Mouse (Mus musculus) neural tube, embryonic 12.5 days (tissue): ENCODE measurements around the gene Cdh12. TPM values are rescaled to one million over a fixed set of nuclear protein-coding genes. Genes with fewer than 3 reads are reported as not detected.

Source experiments
- ATAC-seq: fragments of 200-750 bp; cut with Nextera tagmentation; 2 replicates; pipeline ENCODE4 v1.8.0; 2017; ENCODE audit warnings: low read depth, mild to moderate bottlenecking, moderate TSS enrichment, moderate library complexity; ENCODE audit not compliant: low FRiP score
- H3K27ac ChIP-seq: fragments of 300-500 bp; sonication (generic); 2 replicates; pipeline ENCODE4 v1.5.1; 2016
- H3K27me3 ChIP-seq: fragments of 300-500 bp; sonication (generic); replicated peaks from 2 replicates; pipeline ENCODE4 v1.6.1; 2016; ENCODE audit warnings: mild to moderate bottlenecking
- H3K36me3 ChIP-seq: fragments of 300-500 bp; sonication (generic); 2 replicates; pipeline ENCODE4 v1.6.1; 2016; ENCODE audit warnings: mild to moderate bottlenecking
- H3K4me1 ChIP-seq: fragments of 300-500 bp; sonication (generic); 2 replicates; pipeline ENCODE4 v1.6.1; 2016
- H3K4me2 ChIP-seq: fragments of 300-500 bp; sonication (generic); replicated peaks from 2 replicates; pipeline ENCODE4 v1.6.1; 2016; ENCODE audit warnings: mild to moderate bottlenecking
- H3K4me3 ChIP-seq: fragments of 300-500 bp; sonication (generic); 2 replicates; pipeline ENCODE4 v1.5.1; 2016
- H3K9ac ChIP-seq: fragments of 300-500 bp; sonication (generic); 2 replicates; pipeline ENCODE4 v1.6.1; 2016; ENCODE audit warnings: mild to moderate bottlenecking
- H3K9me3 ChIP-seq: fragments of 300-500 bp; sonication (generic); 2 replicates; pipeline ENCODE4 v1.6.1; 2016; ENCODE audit warnings: mild to moderate bottlenecking
- WGBS: fragments of 180-500 bp; shearing (Covaris S2); methylation state at CpG from one replicate; pipeline ENCODE4 v1.1.7; 2016; 5-methylcytosine and 5-hydroxymethylcytosine counted together
- polyA plus RNA-seq: library from polyadenylated mRNA; unstranded; fragments of >200 nt; fragmentation: Nextera tagmentation; extraction: Ambion mirVana; gene quantifications from 2 replicates; pipeline ENCODE4 v1.2.1, GENCODE M21; 2016

Cdh12 gene
- polyA plus RNA-seq, 1 experiment from 2014 or later, result 2.1 TPM

- H3K4me1 ChIP-seq, result no peaks in the 10 kb centered on the region
- no peak for ATAC-seq
- 46% methylated on average over 2 of the region's 2 CpGs for WGBS
- H3K4me3 ChIP-seq, result no peak overlapping the region
- H3K9me3 ChIP-seq, result no peaks in the 10 kb centered on the region
- no peak overlapping the region for H3K27ac ChIP-seq
- no peak overlapping the region for H3K4me2 ChIP-seq
- no peak overlapping the region for H3K9ac ChIP-seq
- H3K36me3 ChIP-seq, result no peaks in the 10 kb centered on the region
- no peaks in the 10 kb centered on the region for H3K27me3 ChIP-seq
Observed at GRCm38 (mm10) chr15:20967463-20967862, 518.4 kb downstream of the Cdh12 start.

- no peak overlapping the region for H3K4me2 ChIP-seq
- H3K27ac ChIP-seq, result no peak overlapping the region
- no peaks in the 10 kb centered on the region for H3K9me3 ChIP-seq
- H3K36me3 ChIP-seq, result no peaks in the 10 kb centered on the region
- no peaks in the 10 kb centered on the region for H3K27me3 ChIP-seq
- WGBS, result 94% methylated on average over 2 of the region's 2 CpGs
- no peak overlapping the region for H3K4me3 ChIP-seq
- ATAC-seq, result no peak
- no peaks in the 10 kb centered on the region for H3K4me1 ChIP-seq
- no peak overlapping the region for H3K9ac ChIP-seq
Observed at GRCm38 (mm10) chr15:20971041-20971440, 522.0 kb downstream of the Cdh12 start.

GRCm38 (mm10) chr15:21000541-21000940, 551.5 kb downstream of the Cdh12 start:
- no peak overlapping the region for H3K9ac ChIP-seq
- no peak for ATAC-seq
- no peaks in the 10 kb centered on the region for H3K4me1 ChIP-seq
- no peak overlapping the region for H3K4me3 ChIP-seq
- no peak overlapping the region for H3K4me2 ChIP-seq
- no peaks in the 10 kb centered on the region for H3K36me3 ChIP-seq
- H3K27ac ChIP-seq, result no peak overlapping the region
- no peaks in the 10 kb centered on the region for H3K27me3 ChIP-seq
- 81% methylated on average over 4 of the region's 4 CpGs for WGBS
- no peaks in the 10 kb centered on the region for H3K9me3 ChIP-seq

- no peak for ATAC-seq
- no peaks in the 10 kb centered on the region for H3K4me1 ChIP-seq
- H3K4me2 ChIP-seq, result no peak overlapping the region
- H3K9me3 ChIP-seq, result no peaks in the 10 kb centered on the region
- H3K27ac ChIP-seq, result no peak overlapping the region
- H3K36me3 ChIP-seq, result no peaks in the 10 kb centered on the region
- WGBS, result 74% methylated on average over 2 of the region's 2 CpGs
- H3K4me3 ChIP-seq, result no peak overlapping the region
- H3K9ac ChIP-seq, result no peak overlapping the region
- no peaks in the 10 kb centered on the region for H3K27me3 ChIP-seq
Observed at GRCm38 (mm10) chr15:21007931-21008330, 558.9 kb downstream of the Cdh12 start.

- WGBS, result 14% methylated on average over 1 of the region's 1 CpGs
- Histone ChIP-seq H3K4me1 (no peaks in the 10 kb centered on the region), H3K27ac (no peak overlapping the region), H3K4me2 (no peak overlapping the region), H3K27me3 (no peaks in the 10 kb centered on the region), H3K4me3 (no peak overlapping the region), H3K36me3 (no peaks in the 10 kb centered on the region), H3K9ac (no peak overlapping the region), H3K9me3 (no peaks in the 10 kb centered on the region)
- no peak for ATAC-seq
Observed at GRCm38 (mm10) chr15:21008487-21008886, 559.4 kb downstream of the Cdh12 start.

- Histone ChIP-seq H3K9ac (no peak overlapping the region), H3K4me2 (no peak overlapping the region), H3K36me3 (no peaks in the 10 kb centered on the region), H3K27me3 (no peaks in the 10 kb centered on the region), H3K4me1 (no peaks in the 10 kb centered on the region), H3K9me3 (no peaks in the 10 kb centered on the region), H3K27ac (no peak overlapping the region), H3K4me3 (no peak overlapping the region)
- 65% methylated on average over 3 of the region's 3 CpGs for WGBS
- no peak for ATAC-seq
Observed at GRCm38 (mm10) chr15:21008969-21009368, 559.9 kb downstream of the Cdh12 start.

- ATAC-seq, result no peak
- 77% methylated on average over 1 of the region's 1 CpGs for WGBS
- H3K4me1 ChIP-seq, result no peaks in the 10 kb centered on the region
Observed at GRCm38 (mm10) chr15:21063683-21064082, 614.6 kb downstream of the Cdh12 start.

GRCm38 (mm10) chr15:21069264-21069663, 620.2 kb downstream of the Cdh12 start:
- Histone ChIP-seq H3K4me2 (no peak overlapping the region), H3K36me3 (no peaks in the 10 kb centered on the region), H3K4me3 (no peak overlapping the region), H3K27ac (no peak overlapping the region), H3K27me3 (no peaks in the 10 kb centered on the region), H3K9ac (no peak overlapping the region), H3K9me3 (no peaks in the 10 kb centered on the region), H3K4me1 (no peaks in the 10 kb centered on the region)
- ATAC-seq, result no peak
- 91% methylated on average over 2 of the region's 2 CpGs for WGBS

More at GRCm38 (mm10) chr15:21063683-21064082, 614.6 kb downstream of the Cdh12 start:
- no peak overlapping the region for H3K9ac ChIP-seq
- no peak overlapping the region for H3K27ac ChIP-seq
- no peak overlapping the region for H3K4me2 ChIP-seq
- H3K9me3 ChIP-seq, result no peaks in the 10 kb centered on the region
- H3K4me3 ChIP-seq, result no peak overlapping the region
- no peaks in the 10 kb centered on the region for H3K36me3 ChIP-seq
- H3K27me3 ChIP-seq, result no peaks in the 10 kb centered on the region

GRCm38 (mm10) chr15:21092824-21093223, 643.8 kb downstream of the Cdh12 start:
- WGBS, result 93% methylated on average over 1 of the region's 1 CpGs
- no peak overlapping the region for H3K9ac ChIP-seq
- H3K27me3 ChIP-seq, result no peaks in the 10 kb centered on the region
- H3K4me3 ChIP-seq, result no peak overlapping the region
- no peaks in the 10 kb centered on the region for H3K36me3 ChIP-seq
- no peak for ATAC-seq
- no peaks in the 10 kb centered on the region for H3K4me1 ChIP-seq
- no peak overlapping the region for H3K27ac ChIP-seq
- no peak overlapping the region for H3K4me2 ChIP-seq
- no peaks in the 10 kb centered on the region for H3K9me3 ChIP-seq

- Histone ChIP-seq H3K27me3 (no peaks in the 10 kb centered on the region), H3K4me1 (peaks cover 7% of the 10 kb centered on the region; the same call in 1 of the 2 replicates), H3K27ac (no peak overlapping the region), H3K9ac (no peak overlapping the region), H3K4me2 (peak overlapping the region; percentile 51), H3K9me3 (no peaks in the 10 kb centered on the region), H3K36me3 (no peaks in the 10 kb centered on the region), H3K4me3 (0 out of 2 replicates have a peak overlapping the region, but pooled peaks have one; percentile 7)
- ATAC-seq, result peak; percentile 67; the same call in 1 of the 2 replicates
- WGBS, result 19% methylated on average over 11 of the region's 11 CpGs
Observed at GRCm38 (mm10) chr15:21109009-21109841, 660.2 kb downstream of the Cdh12 start.

GRCm38 (mm10) chr15:21109889-21110500, 660.9 kb downstream of the Cdh12 start:
- ATAC-seq, result peak; percentile 43; the same call in 1 of the 2 replicates
- Histone ChIP-seq H3K27me3 (no peaks in the 10 kb centered on the region), H3K4me3 (no peak overlapping the region), H3K9ac (no peak overlapping the region), H3K36me3 (no peaks in the 10 kb centered on the region), H3K27ac (no peak overlapping the region), H3K9me3 (no peaks in the 10 kb centered on the region), H3K4me2 (no peak overlapping the region), H3K4me1 (peaks cover 7% of the 10 kb centered on the region; the same call in 1 of the 2 replicates)
- 54% methylated on average over 4 of the region's 4 CpGs for whole genome bisulfite sequencing

- no peaks in the 10 kb centered on the region for H3K36me3 ChIP-seq
- H3K27me3 ChIP-seq, result no peaks in the 10 kb centered on the region
- no peak overlapping the region for H3K27ac ChIP-seq
- peak overlapping the region; percentile 34 for H3K4me3 ChIP-seq
- H3K4me1 ChIP-seq, result peaks cover 7% of the 10 kb centered on the region; the same call in 1 of the 2 replicates
- WGBS, result 12% methylated on average over 23 of the region's 23 CpGs
- peak overlapping the region; percentile 76 for H3K4me2 ChIP-seq
- peak overlapping the region; percentile 48 for H3K9ac ChIP-seq
- no peaks in the 10 kb centered on the region for H3K9me3 ChIP-seq
- peak; percentile 54; the same call in 1 of the 2 replicates for ATAC-seq
Observed at GRCm38 (mm10) chr15:21110874-21111603, 662.0 kb downstream of the Cdh12 start.
